ENCODE assay signal across 8 mouse cellular contexts in the genomic region with DNA sequence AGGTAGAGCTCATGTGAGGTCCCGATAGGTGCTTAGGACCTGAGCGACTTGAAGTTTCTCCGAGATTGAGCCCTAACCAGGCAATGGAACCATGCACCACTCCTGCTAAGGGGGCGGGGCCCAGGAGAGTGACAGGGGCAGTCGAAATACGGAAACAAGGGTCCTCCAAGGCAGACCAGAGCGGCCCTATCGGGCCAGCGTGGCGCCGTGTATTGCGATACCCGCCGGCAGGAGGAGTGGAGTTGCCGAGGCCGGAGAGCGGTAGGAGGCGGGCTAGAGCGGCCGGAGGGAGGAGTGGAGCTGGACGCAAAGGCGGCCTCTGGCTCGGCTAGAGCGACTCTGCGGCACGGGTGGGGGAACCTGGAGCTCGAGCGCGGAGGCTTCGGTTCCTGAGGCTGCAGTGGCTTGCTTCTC. TPM values are rescaled to one million over a fixed set of nuclear protein-coding genes. Genes with fewer than 3 reads are reported as not detected.
DNase-seq lines count a peak whose midpoint lies in the region; ATAC-seq and TF ChIP-seq lines count a peak whose summit lies in the region.

No protein-coding gene starts in this region.

- no peak; the same call in none of the 2 replicates for TF ChIP-seq POLR2A in cortical plate, adult 2 months (IDR thresholded peaks at IDR 0.05; ENCODE audit: extremely low read depth, insufficient read depth, low read length)

- no peaks in the 10 kb centered on the region for H3K27me3 ChIP-seq in megakaryocyte, embryonic 14.5 days (replicated peaks)

- no peaks in the 10 kb centered on the region for H3K9me3 ChIP-seq in megakaryocyte, embryonic 14.5 days

- ATAC-seq in activated CD4-positive, CD25-positive, alpha-beta regulatory T cell, adult 4 months = peak; percentile 69

- H3K4me3 ChIP-seq in cortical plate, adult 2 months (ENCODE audit: insufficient read depth, low read length) = peak overlapping the region; percentile 43
- H3K4me3 ChIP-seq in megakaryocyte, embryonic 14.5 days (replicated peaks) = peak overlapping the region; percentile 98

- H3K27ac ChIP-seq in cortical plate, adult 2 months (ENCODE audit: insufficient read depth, low read length) = no peak overlapping the region

- peaks cover 37% of the 10 kb centered on the region for H3K36me3 ChIP-seq in megakaryocyte, embryonic 14.5 days (replicated peaks; ENCODE audit: low read length)

- DNase-seq in gastrocnemius, adult 8-10 months (ENCODE audit: low spot score in 2 of 2) = peak; percentile 97 to 98
- peak; percentile 87 for DNase-seq in hindlimb bud, embryonic 11.5 days (ENCODE audit: extremely low spot score, low read depth, low spot score)
- DNase-seq in left cerebral cortex, adult 8-10 months (ENCODE audit: low spot score in 2 of 2) = peak; percentile 73 to 97
- DNase-seq in right cerebral cortex, postnatal 10 days (ENCODE audit: low spot score in 2 of 2) = peak; percentile 98
- peak; percentile 89 for DNase-seq in urinary bladder, postnatal 25 days (ENCODE audit: low spot score)

- no peak for TF ChIP-seq CTCF in cortical plate, adult 2 months (IDR thresholded peaks at IDR 0.05; ENCODE audit: extremely low read depth, insufficient read depth, low read length)

- peaks cover 2% of the 10 kb centered on the region for H3K4me1 ChIP-seq in cortical plate, adult 2 months (ENCODE audit: control insufficient read depth, insufficient read depth, low read length)
- H3K4me1 ChIP-seq in megakaryocyte, embryonic 14.5 days = peaks cover 58% of the 10 kb centered on the region

RNA-seq across cellular contexts. Expression of gene Arhgef1, which starts 1.4 kb away (rescaled TPM):
- polyA plus RNA-seq in activated CD4-positive, CD25-positive, alpha-beta regulatory T cell, adult 4 months (2017; shearing (Covaris generic)) = 100 to 1,000 TPM; 164 to 173 TPM
- polyA plus RNA-seq in cortical plate, adult 2 months (2012; rRNA removed) = 133 and 163 TPM in 2 replicates
- total RNA-seq in gastrocnemius, adult 8-10 months (2022) = 10 to 100 TPM; 19.1 to 25.5 (median 22.5) TPM
- total RNA-seq in left cerebral cortex, adult 8-10 months (2022) = 10 to 100 TPM; 56.3 to 90.8 (median 74.6) TPM
- polyA plus RNA-seq in megakaryocyte, embryonic 14.5 days (2012; ENCODE audit: insufficient read depth, low replicate concordance) = 136 and 219 TPM in 2 replicates

RNA-seq across cellular contexts. Expression of gene Cd79a, which starts 6.9 kb away (rescaled TPM):
- polyA plus RNA-seq in activated CD4-positive, CD25-positive, alpha-beta regulatory T cell, adult 4 months (2017; shearing (Covaris generic)) = 10 to 100 TPM in 1 of 2 experiments, 1 to 10 TPM in 1; 1.7 to 22.3 TPM
- 1.2 and 1.4 TPM in 2 replicates for polyA plus RNA-seq in cortical plate, adult 2 months (2012; rRNA removed)
- under 1 TPM in 2 of 4 experiments, not detected in 2; 0.17 to 0.19 TPM for total RNA-seq in gastrocnemius, adult 8-10 months (2022)
- total RNA-seq in left cerebral cortex, adult 8-10 months (2022) = under 1 TPM; 0.33 to 0.74 (median 0.53) TPM
- 0.50 TPM in 1 of 2 replicates, not detected in the other for polyA plus RNA-seq in megakaryocyte, embryonic 14.5 days (2012; ENCODE audit: insufficient read depth, low replicate concordance)

RNA-seq across cellular contexts. Expression of gene Rps19, which starts 19.9 kb away (rescaled TPM):
- over 10,000 TPM; 11,194 to 11,919 TPM for polyA plus RNA-seq in activated CD4-positive, CD25-positive, alpha-beta regulatory T cell, adult 4 months (2017; shearing (Covaris generic))
- polyA plus RNA-seq in cortical plate, adult 2 months (2012; rRNA removed) = 393 and 394 TPM in 2 replicates
- 100 to 1,000 TPM; 382 to 444 (median 398) TPM for total RNA-seq in gastrocnemius, adult 8-10 months (2022)
- total RNA-seq in left cerebral cortex, adult 8-10 months (2022) = 100 to 1,000 TPM; 577 to 601 (median 592) TPM
- polyA plus RNA-seq in megakaryocyte, embryonic 14.5 days (2012; ENCODE audit: insufficient read depth, low replicate concordance) = 171 and 2,463 TPM in 2 replicates

RNA-seq across cellular contexts. Expression of gene Dmrtc2, which starts 34.2 kb away (rescaled TPM):
- not detected for polyA plus RNA-seq in activated CD4-positive, CD25-positive, alpha-beta regulatory T cell, adult 4 months (2017; shearing (Covaris generic))
- polyA plus RNA-seq in cortical plate, adult 2 months (2012; rRNA removed) = not detected in 2 replicates
- not detected for total RNA-seq in gastrocnemius, adult 8-10 months (2022)
- total RNA-seq in left cerebral cortex, adult 8-10 months (2022) = not detected
- not detected in 2 replicates for polyA plus RNA-seq in megakaryocyte, embryonic 14.5 days (2012; ENCODE audit: insufficient read depth, low replicate concordance)

RNA-seq across cellular contexts. Expression of gene Lypd4, which starts 34.3 kb away (rescaled TPM):
- not detected for polyA plus RNA-seq in activated CD4-positive, CD25-positive, alpha-beta regulatory T cell, adult 4 months (2017; shearing (Covaris generic))
- not detected in 2 replicates for polyA plus RNA-seq in cortical plate, adult 2 months (2012; rRNA removed)
- not detected for total RNA-seq in gastrocnemius, adult 8-10 months (2022)
- not detected for total RNA-seq in left cerebral cortex, adult 8-10 months (2022)
- not detected in 2 replicates for polyA plus RNA-seq in megakaryocyte, embryonic 14.5 days (2012; ENCODE audit: insufficient read depth, low replicate concordance)
